22 mouse cellular contexts compared by ENCODE assay signal in the genomic region with DNA sequence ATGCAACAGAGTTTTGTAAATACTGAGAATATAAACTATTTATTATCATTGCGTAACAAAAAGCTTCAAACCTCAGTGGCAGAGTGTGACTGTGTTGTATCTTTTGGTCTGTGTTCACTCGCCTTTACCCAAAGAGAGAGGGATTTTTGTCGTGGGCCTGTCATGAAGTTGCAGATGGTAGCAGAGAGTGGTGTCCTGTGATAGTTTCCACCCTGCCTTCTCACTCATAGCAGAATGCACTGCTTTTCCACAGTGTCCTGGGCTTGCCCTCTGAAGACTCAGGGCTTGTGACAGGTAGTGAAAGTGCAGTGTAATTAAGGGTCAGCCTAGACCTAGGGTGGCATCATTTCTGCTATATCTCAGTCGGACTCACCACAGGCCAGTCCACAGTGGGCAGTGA. TPM values are rescaled to one million over a fixed set of nuclear protein-coding genes. Genes with fewer than 3 reads are reported as not detected.
DNase-seq lines count a peak whose midpoint lies in the region; ATAC-seq lines count a peak whose summit lies in the region.
"Had no signal": no experiment of that assay in that cellular context is flagged by ENCODE, and none has a peak within 500 bp of the region (broad histone marks: within the 10 kb centered on the region; RNA-seq: fewer than 3 reads in every experiment).

No protein-coding gene starts in this region.

- no peak overlapping the region for H3K27ac ChIP-seq in heart, embryonic 12.5 days (ENCODE audit: poor library complexity, severe bottlenecking)
- no peak overlapping the region for H3K27ac ChIP-seq in heart, embryonic 10.5 days
- H3K27ac ChIP-seq: embryonic facial prominence, embryonic 13.5 days; embryonic facial prominence, embryonic 15.5 days; forebrain, embryonic 10.5 days; forebrain, embryonic 12.5 days had no signal

- DNase-seq in heart, embryonic 10.5 days (ENCODE audit: low spot score): no peak
- no peak for DNase-seq in testis, postnatal 14 days (ENCODE audit: low spot score)
- DNase-seq: adrenal gland, adult 2 months; adrenal gland, postnatal 10 days; adrenal gland, postnatal 25 days; cerebellum, adult 11 months; cerebellum, adult 18-20 months; cerebellum, adult 8-10 months; cerebellum, adult 9-11 months; cerebellum, postnatal 14 days; cerebellum, postnatal 36 days; embryo, embryonic 11 days had no signal

- 0 out of 2 replicates have a peak overlapping the region, but pooled peaks have one; percentile 2 for H3K9ac ChIP-seq in heart, embryonic 12.5 days
- H3K9ac ChIP-seq: embryonic facial prominence, embryonic 13.5 days; embryonic facial prominence, embryonic 15.5 days; forebrain, embryonic 12.5 days had no signal

- no peak overlapping the region for H3K4me2 ChIP-seq in heart, embryonic 12.5 days
- H3K4me2 ChIP-seq: embryonic facial prominence, embryonic 13.5 days; embryonic facial prominence, embryonic 15.5 days; forebrain, embryonic 12.5 days had no signal

- no peaks in the 10 kb centered on the region for H3K9me3 ChIP-seq in heart, embryonic 12.5 days (replicated peaks)
- no peaks in the 10 kb centered on the region for H3K9me3 ChIP-seq in heart, embryonic 10.5 days
- H3K9me3 ChIP-seq: embryonic facial prominence, embryonic 13.5 days; embryonic facial prominence, embryonic 15.5 days; forebrain, embryonic 10.5 days; forebrain, embryonic 12.5 days had no signal

- no peak overlapping the region for H3K4me3 ChIP-seq in heart, embryonic 12.5 days
- H3K4me3 ChIP-seq in heart, embryonic 10.5 days: no peak overlapping the region
- H3K4me3 ChIP-seq: embryonic facial prominence, embryonic 13.5 days; embryonic facial prominence, embryonic 15.5 days; erythroblast, embryonic 14.5 days; forebrain, embryonic 10.5 days; forebrain, embryonic 12.5 days had no signal

- H3K27me3 ChIP-seq in heart, embryonic 12.5 days (replicated peaks): no peaks in the 10 kb centered on the region
- H3K27me3 ChIP-seq in heart, embryonic 10.5 days (ENCODE audit: insufficient read depth, poor library complexity, severe bottlenecking): no peaks in the 10 kb centered on the region
- H3K27me3 ChIP-seq: embryonic facial prominence, embryonic 13.5 days; embryonic facial prominence, embryonic 15.5 days had no signal

- peaks cover 20% of the 10 kb centered on the region for H3K36me3 ChIP-seq in heart, embryonic 12.5 days
- peaks cover 25% of the 10 kb centered on the region for H3K36me3 ChIP-seq in heart, embryonic 10.5 days

- ATAC-seq in heart, embryonic 12.5 days (ENCODE audit: insufficient number of reproducible peaks, low FRiP score): no peak
- ATAC-seq in granulocyte monocyte progenitor cell, adult 5-6 weeks (replicated peaks; ENCODE audit: poor library complexity, severe bottlenecking): peak; percentile 36
- ATAC-seq in megakaryocyte, adult 5-6 weeks (ENCODE audit: poor library complexity, severe bottlenecking): 0 out of 2 replicates have a peak, but pooled peaks have one; percentile 9
- ATAC-seq: forebrain, embryonic 14.5 days; forebrain, embryonic 16.5 days had no signal

- WGBS in heart, embryonic 12.5 days: 89% methylated on average over 4 of the region's 4 CpGs
- WGBS in heart, embryonic 10.5 days: 91% methylated on average over 4 of the region's 4 CpGs

- H3K4me1 ChIP-seq in heart, embryonic 12.5 days (replicated peaks): peaks cover 17% of the 10 kb centered on the region
- H3K4me1 ChIP-seq in heart, embryonic 10.5 days: no peaks in the 10 kb centered on the region
- H3K4me1 ChIP-seq: embryonic facial prominence, embryonic 13.5 days; embryonic facial prominence, embryonic 15.5 days had no signal

RNA-seq across cellular contexts. Expression of gene Polr3b, which starts 32.6 kb away (rescaled TPM):
- 13.3 and 13.4 TPM in 2 replicates for polyA plus RNA-seq in heart, embryonic 12.5 days (2016; fragmentation: Nextera tagmentation; extraction: Ambion mirVana)
- 15.6 and 15.8 TPM in 2 replicates for polyA plus RNA-seq in heart, embryonic 10.5 days (2016; fragmentation: Nextera tagmentation; extraction: Ambion mirVana)
- total RNA-seq in granulocyte monocyte progenitor cell, adult 5-6 weeks (2014; fragmentation: Nextera tagmentation): 26.2 and 29.8 TPM in 2 replicates
- 32.8 and 46.9 TPM in 2 replicates for total RNA-seq in granulocyte monocyte progenitor cell, adult 5-6 weeks (2017)
- 20.0 and 20.1 TPM in 2 replicates for total RNA-seq in megakaryocyte, adult 5-6 weeks (2015)
- 26.3 and 28.7 TPM in 2 replicates for total RNA-seq in megakaryocyte, adult 5-6 weeks (2017)
